Mouse (Mus musculus) limb, embryonic 11.5 days (tissue): ENCODE measurements around the gene Gmeb1. TPM values are rescaled to one million over a fixed set of nuclear protein-coding genes. Genes with fewer than 3 reads are reported as not detected.

Experiments used
- ATAC-seq: fragments of 200-750 bp; cut with Nextera tagmentation; 2 replicates; pipeline ENCODE4 v1.8.0; 2017; ENCODE audit warnings: low read depth; ENCODE audit not compliant: insufficient number of reproducible peaks, low FRiP score, low TSS enrichment
- DNase-seq: peaks from one replicate; pipeline ENCODE4 v3.0.0-alpha.2; 2015; ENCODE audit warnings: low spot score
- H3K27ac ChIP-seq: fragments of 300-500 bp; sonication (generic); replicated peaks from 2 replicates; pipeline ENCODE4 v1.5.1; 2014; ENCODE audit warnings: low read depth, mild to moderate bottlenecking, low read length
- H3K27me3 ChIP-seq: fragments of 300-500 bp; sonication (generic); 2 replicates; pipeline ENCODE4 v1.6.1; 2014; ENCODE audit warnings: mild to moderate bottlenecking, low read length, mixed read lengths; ENCODE audit not compliant: control insufficient read depth, insufficient read depth
- H3K36me3 ChIP-seq: fragments of 300-500 bp; sonication (generic); 2 replicates; pipeline ENCODE4 v1.6.1; 2014; ENCODE audit warnings: mild to moderate bottlenecking, low read length, moderate library complexity, mixed read lengths; ENCODE audit not compliant: control insufficient read depth, insufficient read depth
- H3K4me1 ChIP-seq: fragments of 300-500 bp; sonication (generic); 2 replicates; pipeline ENCODE4 v1.6.1; 2014; ENCODE audit warnings: low read length, mixed read lengths; ENCODE audit not compliant: control insufficient read depth, insufficient read depth
- H3K4me2 ChIP-seq: fragments of 300-500 bp; sonication (generic); 2 replicates; pipeline ENCODE4 v1.6.1; 2014; ENCODE audit warnings: low read depth, mild to moderate bottlenecking, moderate library complexity; ENCODE audit not compliant: severe bottlenecking
- H3K4me3 ChIP-seq: fragments of 300-500 bp; sonication (generic); 2 replicates; pipeline ENCODE4 v1.5.1; 2014; ENCODE audit warnings: low read depth, low read length
- H3K9ac ChIP-seq: fragments of 300-500 bp; sonication (generic); 2 replicates; pipeline ENCODE4 v1.6.1; 2014; ENCODE audit warnings: mild to moderate bottlenecking, low read length
- H3K9me3 ChIP-seq: fragments of 300-500 bp; sonication (generic); 2 replicates; pipeline ENCODE4 v1.6.1; 2016; ENCODE audit warnings: low read length; ENCODE audit not compliant: control insufficient read depth
- WGBS: fragments of 180-500 bp; shearing (Covaris S2); extraction: QIAGEN DNeasy Blood & Tissue Kit; methylation state at CpG from one replicate; pipeline ENCODE4 v1.1.7; 2014; 5-methylcytosine and 5-hydroxymethylcytosine counted together
- polyA plus RNA-seq: library from polyadenylated mRNA; unstranded; fragments of >200 nt; fragmentation: Nextera tagmentation; extraction: Ambion mirVana; gene quantifications from 2 replicates; pipeline ENCODE4 v1.2.1, GENCODE M21; 2014

The Gmeb1 gene
- polyA plus RNA-seq, 1 experiment from 2014 or later, result 43.9 TPM

DNA sequence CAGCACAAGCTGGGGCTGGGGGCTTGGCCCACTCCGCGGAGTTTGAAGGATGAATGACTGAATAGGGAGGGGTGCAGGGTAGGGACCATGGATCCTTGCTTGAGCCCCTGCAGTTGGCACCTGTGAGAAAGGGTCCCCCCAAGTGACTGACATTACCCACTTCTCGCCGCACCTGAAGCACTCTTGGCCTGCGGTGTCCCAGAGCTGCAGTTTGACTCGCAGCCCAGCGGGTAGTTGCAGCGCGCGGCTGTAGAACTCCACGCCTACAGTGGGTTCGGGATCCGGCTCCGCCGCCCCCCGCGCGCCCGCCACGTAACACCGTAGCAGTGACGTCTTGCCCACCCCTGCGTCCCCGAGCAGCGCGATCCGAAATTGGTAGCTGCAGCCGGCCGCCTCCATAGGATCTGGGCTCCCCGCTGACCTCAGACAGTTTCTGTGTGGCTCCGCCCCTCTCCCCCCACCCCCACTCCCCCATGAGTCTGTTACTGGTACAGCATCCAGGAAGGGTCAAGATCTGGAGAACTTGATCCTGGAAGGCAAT, 41.6 kb upstream of the Gmeb1 start, which contains the start of gene Rab42:
TSS of gene Rab42 (minus strand) at position 447 of the 541 bp plus-strand sequence.
- peak within 1 kb of the TSS; percentile 56 for H3K9ac ChIP-seq
- no peaks in the 10 kb centered on the region for H3K9me3 ChIP-seq
- no peak within 1 kb of the TSS for H3K27ac ChIP-seq
- H3K4me2 ChIP-seq, result peak within 1 kb of the TSS; percentile 74
- peak; percentile 76 for DNase-seq
- peak; percentile 71 for ATAC-seq
- no peaks in the 10 kb centered on the region for H3K27me3 ChIP-seq
- H3K4me3 ChIP-seq, result peak within 1 kb of the TSS; percentile 40
- WGBS, result 1% methylated on average over 31 of the region's 31 CpGs
- H3K4me1 ChIP-seq, result 0 out of 2 replicates have a peak, but pooled peaks cover 4% of the 10 kb centered on the region
- no peaks in the 10 kb centered on the region for H3K36me3 ChIP-seq

DNA sequence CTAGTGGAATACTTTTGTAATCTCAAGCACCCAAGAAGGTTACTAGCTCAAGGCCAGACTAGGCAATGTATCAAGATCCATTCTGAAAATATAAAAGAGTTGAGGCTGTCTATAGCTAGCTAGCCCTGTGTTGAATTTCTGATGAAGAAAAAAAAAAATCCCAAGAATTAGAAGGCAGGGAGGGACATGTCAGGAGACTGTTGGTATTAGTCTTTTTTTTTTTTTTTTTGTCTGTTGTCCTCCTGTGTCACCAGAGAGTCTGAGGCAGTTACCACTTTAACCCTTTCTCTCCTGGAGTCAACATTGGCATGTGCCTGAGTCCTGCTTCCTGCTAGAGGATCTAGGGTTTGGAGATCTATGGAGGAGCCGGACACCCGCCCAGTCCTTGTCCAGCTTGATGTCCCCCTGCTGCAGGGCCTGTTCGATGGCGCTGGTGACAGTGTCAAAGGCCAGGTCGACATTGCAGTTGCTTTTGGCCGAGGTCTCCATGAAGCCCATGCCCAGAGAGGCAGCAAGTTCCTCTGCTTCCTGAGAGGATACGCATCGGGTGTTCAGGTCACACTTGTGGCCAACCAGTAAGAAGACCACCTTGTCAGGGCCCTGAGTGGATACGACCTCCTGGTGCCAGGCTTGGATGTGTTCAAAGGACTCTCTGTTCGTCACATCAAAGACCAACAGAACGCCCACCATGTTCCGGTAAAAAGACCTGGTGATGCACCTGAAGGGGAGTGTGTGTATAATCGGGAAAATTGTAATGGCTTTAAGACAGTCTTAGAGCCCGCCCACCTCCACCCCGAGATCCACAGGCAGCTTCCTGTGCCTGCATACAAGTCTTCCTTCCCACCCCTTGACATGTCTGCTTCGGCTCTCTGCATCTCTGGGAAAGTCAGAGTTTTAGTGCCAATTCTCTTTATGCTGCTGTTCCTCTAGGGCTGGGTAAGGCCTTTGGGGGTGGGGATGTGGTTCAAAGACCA, 40.9 kb upstream of the Gmeb1 start:
- Histone ChIP-seq H3K36me3 (no peaks in the 10 kb centered on the region), H3K27ac (no peak overlapping the region)

DNA sequence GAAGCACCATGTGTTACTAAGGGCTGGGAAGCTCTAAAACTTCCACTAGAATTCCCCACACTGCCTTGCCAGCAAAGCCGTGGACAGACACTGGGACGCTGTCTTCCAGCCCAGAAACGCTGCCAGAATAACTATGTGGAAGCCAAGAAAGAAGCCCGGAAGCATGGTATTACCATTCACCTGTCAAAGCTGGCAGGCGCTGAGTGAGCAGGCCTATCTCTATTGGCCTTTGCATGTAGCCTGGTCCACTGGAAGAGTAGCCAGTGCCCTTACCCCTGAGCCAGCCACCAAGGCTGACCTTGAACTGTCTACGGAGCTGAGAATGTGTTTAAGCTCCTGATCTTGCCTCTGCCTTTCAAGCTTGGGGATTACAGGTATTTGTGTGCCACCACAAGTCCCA, 40.1 kb upstream of the Gmeb1 start:
- no peak overlapping the region for H3K9ac ChIP-seq
- ATAC-seq, result no peak
- 0 out of 2 replicates have a peak, but pooled peaks cover 4% of the 10 kb centered on the region for H3K4me1 ChIP-seq
- no peak overlapping the region for H3K4me2 ChIP-seq
- no peaks in the 10 kb centered on the region for H3K27me3 ChIP-seq
- H3K9me3 ChIP-seq, result no peaks in the 10 kb centered on the region
- H3K4me3 ChIP-seq, result no peak overlapping the region
- DNase-seq, result no peak
- no peaks in the 10 kb centered on the region for H3K36me3 ChIP-seq
- 85% methylated on average over 6 of the region's 6 CpGs for WGBS
- no peak overlapping the region for H3K27ac ChIP-seq

More for the DNA sequence above, 40.9 kb upstream of the Gmeb1 start:
- ATAC-seq (no peak), DNase-seq (no peak)
- H3K4me3 ChIP-seq, result peak overlapping the region; percentile 40
- H3K4me2 ChIP-seq, result peak overlapping the region; percentile 74
- no peaks in the 10 kb centered on the region for H3K9me3 ChIP-seq
- peak overlapping the region; percentile 56; the same call in 1 of the 2 replicates for H3K9ac ChIP-seq
- WGBS, result 64% methylated on average over 16 of the region's 16 CpGs
- 0 out of 2 replicates have a peak, but pooled peaks cover 4% of the 10 kb centered on the region for H3K4me1 ChIP-seq
- H3K27me3 ChIP-seq, result no peaks in the 10 kb centered on the region

DNA sequence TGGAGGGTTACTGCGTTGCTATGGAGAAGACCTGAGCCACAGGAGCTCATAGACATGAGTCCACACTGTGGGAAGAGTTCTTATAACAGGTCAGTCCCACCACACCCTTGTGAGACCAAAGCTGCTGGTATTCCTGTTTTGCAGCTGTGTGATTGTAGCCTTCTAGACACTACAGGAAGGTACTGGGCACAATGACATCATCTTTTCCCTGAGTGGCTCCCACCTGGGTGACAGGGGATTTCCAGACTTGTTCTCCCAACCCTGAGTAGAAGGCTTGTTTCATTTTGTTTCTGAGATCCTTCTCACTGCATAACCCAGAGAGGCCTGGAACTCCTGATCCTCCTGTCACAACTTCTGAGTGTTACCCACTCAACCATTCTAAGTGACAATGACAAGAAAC, 38.4 kb upstream of the Gmeb1 start:
- WGBS, result 89% methylated on average over 1 of the region's 1 CpGs
- ATAC-seq (no peak), DNase-seq (no peak)
- no peaks in the 10 kb centered on the region for H3K27me3 ChIP-seq
- H3K9ac ChIP-seq, result no peak overlapping the region
- no peak overlapping the region for H3K4me3 ChIP-seq
- no peak overlapping the region for H3K27ac ChIP-seq
- H3K4me2 ChIP-seq, result no peak overlapping the region
- H3K9me3 ChIP-seq, result no peaks in the 10 kb centered on the region
- H3K36me3 ChIP-seq, result no peaks in the 10 kb centered on the region
- H3K4me1 ChIP-seq, result 0 out of 2 replicates have a peak, but pooled peaks cover 4% of the 10 kb centered on the region

DNA sequence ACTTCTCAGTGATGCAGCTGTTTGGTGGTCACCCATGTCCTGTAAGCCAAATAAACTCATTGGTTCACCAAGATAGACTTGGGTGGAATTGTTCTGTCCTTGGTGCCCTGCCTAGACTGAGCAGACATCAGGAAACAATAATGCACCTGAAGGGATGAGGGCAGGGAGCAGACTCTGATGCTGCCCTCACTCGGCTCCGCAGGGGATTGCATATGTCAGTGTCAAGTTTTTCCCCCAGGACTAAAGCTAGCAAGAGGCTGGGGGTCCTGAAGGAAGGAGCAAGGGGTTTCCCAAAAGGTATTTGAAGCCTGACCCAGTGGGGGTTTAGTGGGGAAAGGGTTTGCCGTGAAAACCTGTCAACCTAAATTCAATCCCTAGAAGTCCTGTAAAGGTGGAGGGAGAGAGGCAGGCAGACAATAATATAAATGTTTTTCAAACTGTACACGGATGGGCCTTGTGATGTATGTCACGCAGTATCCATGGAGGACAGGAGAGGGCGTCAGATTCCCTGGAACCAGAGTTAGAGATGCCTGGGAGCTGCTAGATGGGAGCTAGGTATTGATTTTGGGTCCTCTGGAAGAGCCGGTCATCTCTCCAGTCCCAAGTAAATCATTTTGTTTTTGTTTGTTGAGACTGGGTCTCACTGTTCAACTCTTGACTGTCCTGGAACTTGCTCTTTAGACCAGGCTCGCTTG, 34.4 kb upstream of the Gmeb1 start:
- Histone ChIP-seq H3K36me3 (peaks cover 13% of the 10 kb centered on the region), H3K27me3 (no peaks in the 10 kb centered on the region), H3K4me3 (no peak overlapping the region), H3K9me3 (no peaks in the 10 kb centered on the region), H3K9ac (no peak overlapping the region), H3K27ac (no peak overlapping the region), H3K4me2 (no peak overlapping the region), H3K4me1 (no peaks in the 10 kb centered on the region)
- no peak for DNase-seq
- ATAC-seq, result no peak
- WGBS, result 48% methylated on average over 8 of the region's 8 CpGs

DNA sequence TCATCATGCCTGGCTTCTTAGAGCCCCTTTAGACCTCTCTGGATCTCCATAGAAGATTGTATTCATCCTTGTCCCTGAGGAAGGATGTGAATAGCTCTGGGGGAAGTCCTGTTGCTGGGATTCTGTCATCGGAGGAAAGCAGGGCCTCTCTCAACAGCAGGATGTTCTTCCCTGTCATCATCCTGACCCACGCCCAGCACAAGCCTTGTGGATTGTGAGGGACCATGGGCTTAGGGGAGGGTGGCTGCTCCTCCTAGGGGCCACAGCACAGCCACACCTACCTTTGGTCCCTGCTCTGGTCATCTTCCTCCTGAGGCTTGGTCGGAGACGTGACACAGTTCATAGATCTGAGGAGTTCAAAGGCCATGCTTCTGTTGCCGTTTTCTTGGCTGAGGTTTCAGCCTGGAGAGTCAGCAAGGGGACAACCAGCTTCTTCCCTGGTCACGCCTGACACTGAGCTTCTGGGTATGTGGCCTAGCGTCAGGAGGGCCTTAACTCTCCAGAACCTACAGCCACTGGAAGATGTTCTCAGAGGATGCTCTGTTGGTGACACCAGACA, 32.4 kb upstream of the Gmeb1 start:
- Histone ChIP-seq H3K27me3 (no peaks in the 10 kb centered on the region), H3K4me2 (no peak overlapping the region), H3K36me3 (peaks cover 13% of the 10 kb centered on the region), H3K27ac (no peak overlapping the region), H3K4me1 (no peaks in the 10 kb centered on the region), H3K4me3 (no peak overlapping the region), H3K9ac (no peak overlapping the region), H3K9me3 (no peaks in the 10 kb centered on the region)
- ATAC-seq (no peak), DNase-seq (no peak)
- WGBS, result 83% methylated on average over 7 of the region's 7 CpGs

DNA sequence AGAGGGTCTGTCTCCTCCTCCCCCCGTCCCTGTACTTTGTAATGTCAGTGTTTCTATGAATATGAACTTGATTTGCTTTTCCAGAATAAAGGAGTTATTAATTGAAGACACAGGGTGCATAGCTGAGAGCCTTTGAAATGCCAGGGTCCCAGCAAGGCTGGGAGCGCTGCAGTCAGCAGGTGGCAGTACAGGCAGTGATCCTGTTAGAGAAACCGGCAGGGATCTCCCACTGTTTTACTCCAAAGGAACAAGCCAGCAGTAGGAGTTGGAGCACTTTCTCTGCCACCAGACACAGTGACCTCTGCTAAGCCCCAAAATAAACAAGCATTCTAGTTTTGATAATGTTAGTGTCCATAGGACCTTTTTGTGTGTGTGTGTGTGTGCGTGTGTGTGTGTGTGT, 31.6 kb upstream of the Gmeb1 start:
- Histone ChIP-seq H3K9ac (no peak overlapping the region), H3K4me2 (no peak overlapping the region), H3K4me3 (no peak overlapping the region), H3K36me3 (peaks cover 13% of the 10 kb centered on the region), H3K27ac (no peak overlapping the region), H3K4me1 (no peaks in the 10 kb centered on the region), H3K9me3 (no peaks in the 10 kb centered on the region), H3K27me3 (no peaks in the 10 kb centered on the region)
- DNase-seq (no peak), ATAC-seq (no peak)
- WGBS, result 46% methylated on average over 4 of the region's 4 CpGs
